Mouse (Mus musculus): ENCODE data around the gene Crtac1. TPM values are rescaled to one million over a fixed set of nuclear protein-coding genes. Genes with fewer than 3 reads are reported as not detected.
A peak's percentile ranks its signal among the peaks of the same experiment; 100 is the strongest.

Gene Crtac1
- polyA plus RNA-seq, 1 experiment from 2014 or later, result 0.44 TPM

DNA sequence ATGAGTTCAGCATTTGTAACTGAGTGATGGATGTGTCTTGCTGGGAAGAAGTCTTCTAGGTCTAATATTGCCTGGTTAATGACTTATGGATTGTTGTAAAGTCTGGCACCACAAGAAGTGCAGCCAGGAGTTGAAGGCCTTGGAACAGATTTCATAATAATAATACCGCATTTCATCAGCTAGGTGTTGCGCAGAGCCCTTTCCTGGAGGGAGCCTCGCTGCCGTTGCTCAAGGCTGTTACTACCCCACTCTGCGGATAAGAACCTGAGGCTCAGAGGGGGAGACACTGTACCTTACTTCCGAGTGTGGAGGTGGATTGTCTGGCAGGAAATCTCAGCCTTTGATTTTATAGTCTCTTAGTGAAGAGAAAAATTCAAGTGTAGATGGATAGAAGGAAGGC is 154.3 kb downstream of the Crtac1 start:
- Histone ChIP-seq H3K27me3 (replicated peaks; ENCODE audit: insufficient read depth, low read length) (no peaks in the 10 kb centered on the region), H3K4me3 (ENCODE audit: low read depth, low read length) (no peak overlapping the region), H3K4me1 (ENCODE audit: insufficient read depth, low read depth, low read length) (no peaks in the 10 kb centered on the region), H3K27ac (ENCODE audit: low read length) (no peak overlapping the region), H3K4me2 (replicated peaks; ENCODE audit: low read depth, low read length) (no peak overlapping the region), H3K9ac (replicated peaks; ENCODE audit: low read depth) (no peak overlapping the region), H3K9me3 (ENCODE audit: low read length) (no peaks in the 10 kb centered on the region), H3K36me3 (ENCODE audit: insufficient read depth, low read length) (no peaks in the 10 kb centered on the region)
- TF ChIP-seq CTCF (IDR thresholded peaks at IDR 0.05) (no peak), EP300 (IDR thresholded peaks at IDR 0.05) (no peak)
- ATAC-seq, result no peak
- DNase-seq (ENCODE audit: low spot score), result no peak
- 76% methylated on average over 6 of the region's 6 CpGs for WGBS

DNA sequence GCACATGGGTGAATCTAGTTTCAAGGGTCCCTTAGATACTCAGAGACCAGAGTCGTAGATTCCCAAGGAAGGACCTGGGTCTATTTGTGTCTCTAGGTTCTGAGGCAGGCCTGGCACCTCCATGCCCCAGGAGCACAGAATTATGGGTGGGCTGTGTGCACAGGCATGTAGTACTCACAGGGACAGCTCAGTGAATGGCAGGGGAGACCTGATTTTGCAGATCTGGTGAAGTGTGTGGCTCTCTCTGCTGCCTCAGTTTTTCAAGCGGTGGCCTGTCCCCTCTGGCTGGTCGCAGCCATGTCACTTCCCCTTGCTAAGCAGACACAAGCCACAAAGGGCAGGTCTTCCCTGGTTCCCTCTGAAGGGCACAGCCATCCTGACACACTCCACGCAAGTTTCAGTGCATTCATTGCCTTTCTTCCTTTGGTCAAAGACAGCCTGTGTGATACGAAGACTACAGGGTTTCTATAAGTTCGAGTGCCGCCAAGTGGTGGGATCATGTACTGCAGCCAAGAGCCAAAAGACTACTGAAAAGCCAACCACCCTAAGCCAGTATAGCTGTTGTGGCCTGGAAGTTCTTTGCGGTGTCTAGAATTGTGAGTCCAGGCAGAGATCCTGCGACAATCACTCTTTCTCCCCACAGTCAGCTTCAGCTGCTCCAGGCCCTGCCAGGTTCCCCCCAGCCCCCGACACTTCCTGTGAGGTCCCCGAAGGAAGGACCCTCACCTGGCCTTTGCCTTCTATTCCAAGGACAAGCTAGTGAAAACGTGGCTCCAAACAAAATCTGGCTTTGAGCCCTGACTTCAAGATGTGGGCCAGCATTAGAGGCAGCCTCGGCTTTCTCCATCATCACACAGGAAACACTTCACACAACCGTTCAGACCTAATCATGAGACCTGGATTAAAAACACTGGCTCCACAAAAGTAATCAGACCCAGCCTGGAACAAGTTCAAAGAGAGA is 159.3 kb downstream of the Crtac1 start:
- H3K4me1 ChIP-seq (ENCODE audit: insufficient read depth, low read depth, low read length), result no peaks in the 10 kb centered on the region
- no peak overlapping the region for H3K4me2 ChIP-seq (replicated peaks; ENCODE audit: low read depth, low read length)
- no peaks in the 10 kb centered on the region for H3K9me3 ChIP-seq (ENCODE audit: low read length)
- no peak overlapping the region for H3K27ac ChIP-seq (ENCODE audit: low read length)
- WGBS, result 37% methylated on average over 14 of the region's 14 CpGs
- no peak for TF ChIP-seq EP300 (IDR thresholded peaks at IDR 0.05)
- TF ChIP-seq CTCF (IDR thresholded peaks at IDR 0.05), result peak; percentile 91
- no peak overlapping the region for H3K4me3 ChIP-seq (ENCODE audit: low read depth, low read length)
- DNase-seq (ENCODE audit: low spot score) (peak; percentile 67), ATAC-seq (no peak)
- H3K9ac ChIP-seq (replicated peaks; ENCODE audit: low read depth), result no peak overlapping the region
- no peaks in the 10 kb centered on the region for H3K36me3 ChIP-seq (ENCODE audit: insufficient read depth, low read length)
- H3K27me3 ChIP-seq (replicated peaks; ENCODE audit: insufficient read depth, low read length), result no peaks in the 10 kb centered on the region

DNA sequence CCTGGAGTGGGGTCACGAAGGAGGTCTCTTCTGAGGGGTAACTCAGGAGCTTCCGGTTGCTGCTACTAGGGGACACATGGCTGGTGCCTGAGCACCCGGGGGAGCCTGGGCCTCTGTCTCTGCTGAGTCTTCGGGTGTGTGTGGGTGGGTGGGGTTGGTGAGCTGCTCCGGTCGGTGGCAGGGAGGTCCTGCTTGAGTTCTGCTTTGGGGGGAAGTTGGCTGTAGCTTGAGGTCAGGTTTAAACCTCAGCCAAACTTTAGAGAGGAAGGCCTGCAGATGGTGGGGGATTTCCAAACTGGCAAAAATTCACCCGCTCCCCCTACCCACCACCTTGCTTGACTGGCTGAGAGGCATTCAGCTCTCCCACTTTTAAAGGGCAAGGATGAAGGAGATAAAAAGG is 160.4 kb downstream of the Crtac1 start:
- Histone ChIP-seq H3K27ac (ENCODE audit: low read length) (no peak overlapping the region), H3K4me2 (replicated peaks; ENCODE audit: low read depth, low read length) (no peak overlapping the region), H3K9me3 (ENCODE audit: low read length) (no peaks in the 10 kb centered on the region), H3K4me3 (ENCODE audit: low read depth, low read length) (no peak overlapping the region), H3K9ac (replicated peaks; ENCODE audit: low read depth) (no peak overlapping the region), H3K36me3 (ENCODE audit: insufficient read depth, low read length) (no peaks in the 10 kb centered on the region), H3K4me1 (ENCODE audit: insufficient read depth, low read depth, low read length) (no peaks in the 10 kb centered on the region), H3K27me3 (replicated peaks; ENCODE audit: insufficient read depth, low read length) (no peaks in the 10 kb centered on the region)
- no peak for TF ChIP-seq EP300 (IDR thresholded peaks at IDR 0.05)
- no peak for TF ChIP-seq CTCF (IDR thresholded peaks at IDR 0.05)
- ATAC-seq, result no peak
- WGBS, result 74% methylated on average over 7 of the region's 7 CpGs
- no peak for DNase-seq (ENCODE audit: low spot score)

DNA sequence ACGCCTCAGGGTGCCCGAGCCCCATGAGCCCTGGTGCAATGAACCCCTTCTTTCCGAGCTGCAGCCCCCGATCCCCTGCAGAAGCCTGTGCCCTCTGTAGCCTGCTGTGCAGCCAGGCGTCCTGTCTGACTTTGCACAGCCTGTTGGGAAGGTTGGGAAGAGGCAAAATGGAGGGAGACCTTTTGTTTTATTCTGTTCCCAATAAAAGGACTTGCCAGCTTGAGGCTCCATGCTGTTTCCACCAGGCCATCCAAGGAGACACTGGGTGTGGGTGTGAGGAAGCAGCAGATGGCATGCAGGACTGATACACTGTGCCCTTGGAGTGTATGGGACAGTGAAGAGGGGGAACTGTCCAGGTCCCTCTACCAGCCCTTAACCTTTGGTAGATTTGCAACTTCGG is 161.5 kb downstream of the Crtac1 start:
- Histone ChIP-seq H3K27me3 (replicated peaks; ENCODE audit: insufficient read depth, low read length) (no peaks in the 10 kb centered on the region), H3K27ac (ENCODE audit: low read length) (no peak overlapping the region), H3K36me3 (ENCODE audit: insufficient read depth, low read length) (no peaks in the 10 kb centered on the region), H3K9me3 (ENCODE audit: low read length) (no peaks in the 10 kb centered on the region), H3K9ac (replicated peaks; ENCODE audit: low read depth) (no peak overlapping the region), H3K4me3 (ENCODE audit: low read depth, low read length) (no peak overlapping the region), H3K4me2 (replicated peaks; ENCODE audit: low read depth, low read length) (no peak overlapping the region), H3K4me1 (ENCODE audit: insufficient read depth, low read depth, low read length) (no peaks in the 10 kb centered on the region)
- WGBS, result 49% methylated on average over 6 of the region's 6 CpGs
- DNase-seq (ENCODE audit: low spot score), result no peak
- TF ChIP-seq CTCF (IDR thresholded peaks at IDR 0.05), result no peak
- no peak for TF ChIP-seq EP300 (IDR thresholded peaks at IDR 0.05)
- no peak for ATAC-seq

DNA sequence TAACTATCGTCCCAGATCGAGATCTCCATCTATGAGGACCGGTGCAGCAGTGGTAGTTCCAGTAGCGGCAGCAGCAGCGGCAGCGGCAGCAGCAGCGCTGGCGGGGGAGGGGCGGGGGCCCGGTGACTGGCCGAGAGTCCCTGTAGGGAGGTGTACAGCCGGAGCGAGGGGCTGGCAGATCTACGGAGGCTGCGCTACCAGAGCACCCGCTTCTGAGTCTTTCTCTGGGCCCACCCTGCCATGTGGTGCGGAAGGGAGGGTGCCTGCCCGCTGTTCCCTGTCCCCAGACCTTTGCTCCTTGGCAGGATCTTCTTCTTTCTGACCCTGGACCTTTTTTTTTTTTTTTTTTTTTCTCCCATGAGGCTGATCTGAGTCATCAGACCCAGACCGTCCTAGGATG is 163.2 kb downstream of the Crtac1 start:
- WGBS, result 4% methylated on average over 19 of the region's 19 CpGs
- ATAC-seq, result no peak
- Histone ChIP-seq H3K36me3 (ENCODE audit: insufficient read depth, low read length) (no peaks in the 10 kb centered on the region), H3K4me1 (ENCODE audit: insufficient read depth, low read depth, low read length) (no peaks in the 10 kb centered on the region), H3K4me2 (replicated peaks; ENCODE audit: low read depth, low read length) (no peak overlapping the region), H3K9me3 (ENCODE audit: low read length) (no peaks in the 10 kb centered on the region), H3K4me3 (ENCODE audit: low read depth, low read length) (no peak overlapping the region), H3K27ac (ENCODE audit: low read length) (no peak overlapping the region), H3K9ac (replicated peaks; ENCODE audit: low read depth) (no peak overlapping the region), H3K27me3 (replicated peaks; ENCODE audit: insufficient read depth, low read length) (no peaks in the 10 kb centered on the region)
- TF ChIP-seq EP300 (IDR thresholded peaks at IDR 0.05) (no peak), CTCF (IDR thresholded peaks at IDR 0.05) (no peak)
- no peak for DNase-seq (ENCODE audit: low spot score)

DNA sequence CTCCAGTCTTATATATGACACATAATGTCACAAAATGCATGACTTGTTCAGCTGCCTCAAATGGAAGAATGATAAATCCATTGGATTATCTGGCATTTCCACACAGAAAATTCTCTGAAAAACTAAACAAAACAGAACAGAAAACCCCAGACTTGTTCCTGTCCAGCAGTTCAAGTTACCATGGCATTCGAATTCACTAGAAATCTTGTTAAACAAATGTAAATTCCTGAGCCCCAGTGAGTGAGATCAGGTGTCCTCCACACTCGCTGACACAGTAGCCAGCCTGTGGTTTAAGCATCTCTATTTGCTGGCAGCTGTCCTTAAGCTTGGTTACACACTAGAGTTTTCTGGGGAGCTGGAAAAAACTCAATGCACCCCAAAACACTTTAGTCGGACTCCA is 168.1 kb downstream of the Crtac1 start:
- H3K36me3 ChIP-seq (ENCODE audit: insufficient read depth, low read length), result no peaks in the 10 kb centered on the region
- ATAC-seq (no peak), DNase-seq (ENCODE audit: low spot score) (no peak)
- no peak overlapping the region for H3K4me3 ChIP-seq (ENCODE audit: low read depth, low read length)
- no peaks in the 10 kb centered on the region for H3K27me3 ChIP-seq (replicated peaks; ENCODE audit: insufficient read depth, low read length)
- no peaks in the 10 kb centered on the region for H3K4me1 ChIP-seq (ENCODE audit: insufficient read depth, low read depth, low read length)
- no peak overlapping the region for H3K9ac ChIP-seq (replicated peaks; ENCODE audit: low read depth)
- H3K9me3 ChIP-seq (ENCODE audit: low read length), result no peaks in the 10 kb centered on the region
- no peak overlapping the region for H3K27ac ChIP-seq (ENCODE audit: low read length)
- no peak overlapping the region for H3K4me2 ChIP-seq (replicated peaks; ENCODE audit: low read depth, low read length)
- TF ChIP-seq CTCF (IDR thresholded peaks at IDR 0.05), result no peak
- WGBS, result 32% methylated on average over 3 of the region's 3 CpGs
